Mouse (Mus musculus) lung, embryonic 15.5 days (tissue): Measurements from ENCODE around the gene 4930579F01Rik. TPM values are rescaled to one million over a fixed set of nuclear protein-coding genes. Genes with fewer than 3 reads are reported as not detected.
A peak's percentile ranks its signal among the peaks of the same experiment; 100 is the strongest.

Experiments used
- ATAC-seq: fragments of 200-750 bp; cut with Nextera tagmentation; 2 replicates; pipeline ENCODE4 v1.8.0; 2017; ENCODE audit warnings: moderate number of reproducible peaks, borderline replicate concordance; ENCODE audit not compliant: low FRiP score, low TSS enrichment; ENCODE audit errors: extremely low read depth
- H3K27ac ChIP-seq: fragments of 300-500 bp; sonication (generic); 2 replicates; pipeline ENCODE4 v1.5.1; 2015; ENCODE audit warnings: moderate library complexity, mild to moderate bottlenecking, inconsistent platforms
- H3K27me3 ChIP-seq: fragments of 300-500 bp; sonication (generic); 2 replicates; pipeline ENCODE4 v1.6.1; 2015; ENCODE audit warnings: inconsistent platforms
- H3K36me3 ChIP-seq: fragments of 300-500 bp; sonication (generic); 2 replicates; pipeline ENCODE4 v1.6.1; 2015; ENCODE audit warnings: inconsistent platforms
- H3K4me1 ChIP-seq: fragments of 300-500 bp; sonication (generic); 2 replicates; pipeline ENCODE4 v1.6.1; 2015; ENCODE audit warnings: inconsistent platforms
- H3K4me2 ChIP-seq: fragments of 300-500 bp; sonication (generic); 2 replicates; pipeline ENCODE4 v1.6.1; 2015; ENCODE audit warnings: inconsistent platforms, mild to moderate bottlenecking, moderate library complexity
- H3K4me3 ChIP-seq: fragments of 300-500 bp; sonication (generic); 2 replicates; pipeline ENCODE4 v1.5.1; 2015; ENCODE audit warnings: mild to moderate bottlenecking, inconsistent platforms
- H3K9ac ChIP-seq: fragments of 300-500 bp; sonication (generic); 2 replicates; pipeline ENCODE4 v1.6.1; 2015; ENCODE audit warnings: inconsistent platforms
- H3K9me3 ChIP-seq: fragments of 300-500 bp; sonication (generic); 2 replicates; pipeline ENCODE4 v1.6.1; 2016; ENCODE audit warnings: inconsistent platforms
- WGBS: fragments of 180-500 bp; shearing (Covaris S2); methylation state at CpG from one replicate; pipeline ENCODE4 v1.1.7; 2015; 5-methylcytosine and 5-hydroxymethylcytosine counted together
- polyA plus RNA-seq: library from polyadenylated mRNA; unstranded; fragments of >200 nt; fragmentation: Nextera tagmentation; extraction: Ambion mirVana; gene quantifications from 2 replicates; pipeline ENCODE4 v1.2.1, GENCODE M21; 2015

Gene 4930579F01Rik
- polyA plus RNA-seq, 1 experiment from 2014 or later = 0.21 TPM

DNA sequence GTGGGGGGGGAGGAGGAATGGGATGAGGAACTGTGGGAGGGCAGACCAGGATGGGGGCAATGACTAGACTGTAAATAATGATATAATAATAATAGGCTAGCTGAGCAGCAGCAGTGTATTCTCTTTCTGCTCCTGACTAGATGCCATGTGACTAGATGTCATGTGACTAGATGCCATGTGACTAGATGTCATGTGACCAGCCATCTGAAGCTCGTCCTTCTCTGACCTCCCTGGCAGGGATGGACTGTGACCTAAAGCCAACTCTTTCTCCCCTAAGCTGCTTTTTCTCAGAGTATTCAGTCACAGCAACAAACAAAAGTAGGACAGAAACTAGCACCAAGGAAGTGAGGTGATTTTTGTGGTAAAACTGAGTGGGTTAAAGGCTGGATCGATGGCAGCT, 11.6 kb downstream of the 4930579F01Rik start:
- Histone ChIP-seq H3K4me1 (no peaks in the 10 kb centered on the region), H3K27me3 (no peaks in the 10 kb centered on the region)
- ATAC-seq = no peak

DNA sequence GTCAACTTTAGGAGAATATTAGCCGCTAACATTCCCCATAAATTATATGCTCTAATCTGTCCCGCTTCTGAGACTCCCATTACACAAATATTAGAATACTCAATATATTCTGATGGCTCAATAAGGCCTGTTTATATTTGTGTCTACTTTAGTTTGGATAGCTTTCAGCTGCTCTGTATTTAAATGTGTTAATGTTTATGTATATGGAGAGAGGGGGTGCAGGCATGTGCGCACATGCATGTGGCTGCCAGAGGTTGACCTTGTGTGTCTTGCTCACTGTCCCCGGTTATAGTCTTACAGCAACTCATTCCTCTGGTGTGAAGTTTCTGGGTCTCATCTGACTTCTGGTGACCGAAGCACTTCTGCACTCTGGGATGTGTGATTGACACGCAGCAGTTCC, 18.1 kb downstream of the 4930579F01Rik start:
- no peaks in the 10 kb centered on the region for H3K9me3 ChIP-seq
- H3K4me1 ChIP-seq = peaks cover 7% of the 10 kb centered on the region; the same call in 1 of the 2 replicates
- 53% methylated on average over 6 of the region's 6 CpGs for WGBS
- no peak overlapping the region for H3K4me3 ChIP-seq
- peak; percentile 74; the same call in 1 of the 2 replicates for ATAC-seq
- H3K36me3 ChIP-seq = no peaks in the 10 kb centered on the region
- 0 out of 2 replicates have a peak overlapping the region, but pooled peaks have one; percentile 22 for H3K27ac ChIP-seq
- H3K9ac ChIP-seq = no peak overlapping the region
- H3K27me3 ChIP-seq = no peaks in the 10 kb centered on the region
- H3K4me2 ChIP-seq = no peak overlapping the region

More for the DNA sequence above, 11.6 kb downstream of the 4930579F01Rik start:
- Histone ChIP-seq H3K4me2 (no peak overlapping the region), H3K4me3 (no peak overlapping the region), H3K9ac (no peak overlapping the region), H3K36me3 (no peaks in the 10 kb centered on the region), H3K9me3 (no peaks in the 10 kb centered on the region), H3K27ac (no peak overlapping the region)
- WGBS = 83% methylated on average over 2 of the region's 2 CpGs

DNA sequence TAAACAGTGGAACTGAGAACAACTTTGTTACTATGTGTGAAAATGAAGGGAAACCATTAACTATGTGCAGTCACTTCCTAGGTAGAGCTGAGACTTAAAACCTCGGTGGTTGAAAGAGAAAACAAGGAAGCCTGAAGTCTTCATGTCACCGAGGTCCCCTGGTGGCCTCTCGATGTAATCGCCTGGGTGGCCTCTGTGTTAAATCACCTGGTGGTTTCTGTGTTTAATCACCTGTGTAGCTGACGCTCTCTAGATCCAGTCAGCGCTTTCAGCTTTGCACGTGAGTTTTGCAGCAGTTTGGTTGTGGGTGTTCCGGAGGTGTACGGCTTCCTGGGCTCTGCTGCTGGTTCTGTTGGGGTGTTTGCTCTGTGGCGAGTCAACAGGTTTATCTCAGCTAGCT, 20.3 kb downstream of the 4930579F01Rik start:
- Histone ChIP-seq H3K9ac (no peak overlapping the region), H3K36me3 (no peaks in the 10 kb centered on the region), H3K9me3 (no peaks in the 10 kb centered on the region), H3K4me1 (peaks cover 7% of the 10 kb centered on the region; the same call in 1 of the 2 replicates), H3K4me3 (no peak overlapping the region), H3K4me2 (no peak overlapping the region), H3K27ac (no peak overlapping the region), H3K27me3 (no peaks in the 10 kb centered on the region)
- ATAC-seq = no peak
- WGBS = 73% methylated on average over 10 of the region's 10 CpGs

DNA sequence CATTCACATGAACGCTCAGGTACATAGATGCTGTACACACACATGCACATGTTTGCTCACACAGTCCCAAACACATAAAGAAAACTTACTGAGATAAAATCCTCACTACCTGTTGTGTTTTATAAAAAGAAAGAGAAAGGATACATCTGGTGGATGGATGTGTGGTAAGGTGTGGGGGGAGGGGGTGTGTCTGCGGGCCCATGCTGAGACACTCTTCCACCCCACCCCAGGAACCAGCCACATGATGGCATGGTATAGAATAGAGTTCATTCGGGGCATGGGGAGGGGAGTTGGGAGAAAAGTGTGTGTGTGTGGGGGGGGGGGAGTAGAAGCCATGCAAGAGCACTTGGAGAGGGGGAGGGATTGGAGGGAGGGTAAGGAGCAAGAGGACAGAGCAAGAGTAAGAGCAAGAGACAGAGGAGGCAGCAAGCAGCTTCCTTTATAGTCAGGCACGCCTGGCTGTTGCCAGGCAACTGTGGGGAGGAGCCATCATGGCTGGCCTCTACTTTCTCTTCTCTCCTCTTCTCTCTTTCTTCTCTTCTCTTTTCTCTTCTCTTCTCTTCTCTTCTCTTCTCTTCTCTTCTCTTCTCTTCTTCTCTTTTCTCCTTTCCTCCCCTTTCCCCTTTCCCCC, 31.0 kb downstream of the 4930579F01Rik start:
- H3K27me3 ChIP-seq = no peaks in the 10 kb centered on the region
- H3K9ac ChIP-seq = no peak overlapping the region
- no peaks in the 10 kb centered on the region for H3K9me3 ChIP-seq
- H3K36me3 ChIP-seq = no peaks in the 10 kb centered on the region
- H3K4me2 ChIP-seq = no peak overlapping the region
- WGBS = 59% methylated on average over 4 of the region's 4 CpGs
- H3K4me3 ChIP-seq = no peak overlapping the region
- ATAC-seq = no peak
- no peak overlapping the region for H3K27ac ChIP-seq
- H3K4me1 ChIP-seq = no peaks in the 10 kb centered on the region

DNA sequence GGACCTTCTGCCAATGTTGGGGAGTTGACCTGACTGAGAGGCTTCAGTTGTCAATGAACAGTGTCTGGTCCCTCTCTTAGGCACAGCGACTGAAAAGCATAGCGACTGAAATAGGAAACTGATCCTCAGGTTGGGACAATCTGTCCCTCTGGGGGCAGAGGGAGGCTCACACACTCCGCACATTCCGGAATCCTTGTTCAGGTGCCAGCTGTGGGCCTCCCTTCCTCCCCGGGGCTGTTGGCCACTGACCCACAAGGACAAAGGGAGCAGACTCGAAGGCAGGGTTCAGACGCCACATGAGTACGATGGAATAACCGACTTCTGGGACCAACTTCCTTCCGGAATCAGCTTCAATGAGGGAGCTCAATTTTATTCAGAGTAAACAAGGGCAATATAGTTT, 32.0 kb downstream of the 4930579F01Rik start:
- no peaks in the 10 kb centered on the region for H3K9me3 ChIP-seq
- no peaks in the 10 kb centered on the region for H3K36me3 ChIP-seq
- no peaks in the 10 kb centered on the region for H3K27me3 ChIP-seq
- no peaks in the 10 kb centered on the region for H3K4me1 ChIP-seq
- no peak for ATAC-seq
- no peak overlapping the region for H3K27ac ChIP-seq
- H3K9ac ChIP-seq = no peak overlapping the region
- no peak overlapping the region for H3K4me2 ChIP-seq
- WGBS = 79% methylated on average over 10 of the region's 10 CpGs
- no peak overlapping the region for H3K4me3 ChIP-seq

DNA sequence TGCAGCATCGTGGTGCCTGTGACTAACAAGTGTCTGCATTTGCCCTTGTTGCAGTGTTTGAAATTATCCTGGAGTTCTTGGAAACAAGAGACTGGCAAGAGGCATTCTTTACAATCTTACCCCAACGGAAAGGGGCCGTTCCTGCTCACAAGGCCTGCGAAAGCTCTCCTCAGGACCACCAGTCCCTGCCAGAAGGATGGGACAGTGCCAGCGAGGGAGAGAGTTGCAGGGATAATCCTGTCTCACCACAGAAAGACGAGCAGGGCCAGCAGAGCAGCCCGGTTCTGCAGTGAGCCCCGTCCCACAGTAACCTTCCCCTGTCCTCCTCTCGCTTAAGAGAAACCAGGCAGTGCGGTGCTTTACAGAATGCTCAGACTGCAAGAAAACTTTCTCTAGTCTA, 37.0 kb downstream of the 4930579F01Rik start:
- Histone ChIP-seq H3K9ac (no peak overlapping the region), H3K4me3 (no peak overlapping the region), H3K36me3 (peaks cover 10% of the 10 kb centered on the region), H3K9me3 (no peaks in the 10 kb centered on the region), H3K4me1 (no peaks in the 10 kb centered on the region), H3K27me3 (no peaks in the 10 kb centered on the region), H3K27ac (no peak overlapping the region), H3K4me2 (no peak overlapping the region)
- ATAC-seq = no peak
- 78% methylated on average over 10 of the region's 10 CpGs for WGBS

DNA sequence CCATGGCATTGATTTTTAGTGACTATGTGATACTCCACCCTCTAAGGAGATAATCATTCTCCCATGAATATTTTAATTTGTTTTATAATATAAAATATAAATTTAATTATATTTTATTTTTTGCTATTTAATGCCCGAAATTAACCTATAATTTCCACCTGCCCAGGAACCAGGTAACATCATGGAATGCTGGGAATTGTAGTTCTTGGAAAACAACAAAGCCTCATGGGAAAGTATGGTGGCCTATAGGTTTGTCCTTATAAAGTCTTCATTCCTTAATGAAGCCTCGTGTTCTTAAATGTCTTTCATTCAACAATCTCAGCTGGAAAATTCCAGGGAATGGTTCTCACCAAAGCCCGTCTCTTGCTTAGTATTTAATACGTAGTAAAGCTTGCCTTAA, 38.6 kb downstream of the 4930579F01Rik start:
- 90% methylated on average over 4 of the region's 4 CpGs for WGBS
- H3K4me1 ChIP-seq = no peaks in the 10 kb centered on the region
- no peak overlapping the region for H3K27ac ChIP-seq
- H3K9me3 ChIP-seq = no peaks in the 10 kb centered on the region
- H3K36me3 ChIP-seq = peaks cover 10% of the 10 kb centered on the region
- no peak overlapping the region for H3K4me2 ChIP-seq
- no peaks in the 10 kb centered on the region for H3K27me3 ChIP-seq
- ATAC-seq = no peak
- no peak overlapping the region for H3K4me3 ChIP-seq
- no peak overlapping the region for H3K9ac ChIP-seq

DNA sequence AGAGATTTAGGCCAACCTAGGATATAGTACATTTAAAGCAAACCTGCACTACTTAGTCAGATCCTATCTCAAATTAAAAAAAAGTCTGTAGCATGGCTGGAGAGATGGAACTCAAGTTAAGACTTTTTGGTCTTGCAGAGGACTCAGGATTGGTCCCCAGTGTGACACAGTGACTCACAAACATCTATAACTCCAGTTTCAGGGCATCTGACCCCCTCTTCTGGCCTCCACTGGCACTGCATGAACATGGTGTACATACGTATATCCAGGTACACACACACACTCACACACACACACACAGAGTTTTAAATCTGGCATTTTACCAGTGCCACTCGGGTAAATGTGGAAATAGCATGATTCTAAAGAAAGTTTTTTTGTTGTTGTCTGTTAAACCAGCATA, 44.8 kb downstream of the 4930579F01Rik start:
- no peaks in the 10 kb centered on the region for H3K27me3 ChIP-seq
- no peaks in the 10 kb centered on the region for H3K9me3 ChIP-seq
- no peak overlapping the region for H3K4me3 ChIP-seq
- H3K4me1 ChIP-seq = no peaks in the 10 kb centered on the region
- no peak overlapping the region for H3K27ac ChIP-seq
- 93% methylated on average over 2 of the region's 2 CpGs for WGBS
- no peak overlapping the region for H3K4me2 ChIP-seq
- H3K36me3 ChIP-seq = peaks cover 21% of the 10 kb centered on the region
- no peak overlapping the region for H3K9ac ChIP-seq
- ATAC-seq = no peak

DNA sequence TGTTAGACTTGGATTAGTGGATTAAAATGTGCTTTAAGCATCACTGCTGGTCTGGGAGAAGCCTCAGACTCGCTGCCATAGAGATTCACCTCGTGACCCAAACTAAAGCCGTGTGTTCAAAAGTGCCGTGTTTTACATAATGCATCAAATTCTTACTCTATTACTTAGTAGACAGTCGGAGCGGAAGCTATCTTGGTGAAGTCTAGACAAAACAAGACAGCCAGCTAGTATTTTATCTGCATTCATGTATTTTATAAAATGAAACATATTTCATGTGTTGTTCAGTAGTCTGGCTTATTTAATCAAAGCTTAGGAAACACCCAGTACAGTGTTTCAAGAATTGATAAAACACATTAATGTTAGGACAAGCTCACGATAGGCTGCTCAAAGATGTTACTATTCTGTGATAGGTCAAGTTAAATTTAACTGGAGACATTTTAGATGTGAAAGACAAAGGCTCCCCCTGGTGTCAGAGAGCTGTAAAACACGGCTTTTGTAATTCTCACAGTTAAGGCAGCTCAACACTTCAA, 48.9 kb downstream of the 4930579F01Rik start, which contains the start of gene Mttp:
TSS of gene Mttp (minus strand) at position 327 of the 530 bp plus-strand sequence.
- under 1% methylated on average over 8 of the region's 8 CpGs for WGBS
- Histone ChIP-seq H3K9me3 (no peaks in the 10 kb centered on the region), H3K27me3 (no peaks in the 10 kb centered on the region), H3K36me3 (peaks cover 9% of the 10 kb centered on the region; the same call in 1 of the 2 replicates), H3K27ac (peak within 1 kb of the TSS; percentile 100), H3K4me1 (peaks cover 3% of the 10 kb centered on the region; the same call in 1 of the 2 replicates), H3K4me2 (peak within 1 kb of the TSS; percentile 77), H3K4me3 (peak within 1 kb of the TSS; percentile 84), H3K9ac (peak within 1 kb of the TSS; percentile 81)
- peak; percentile 16; the same call in 1 of the 2 replicates for ATAC-seq

DNA sequence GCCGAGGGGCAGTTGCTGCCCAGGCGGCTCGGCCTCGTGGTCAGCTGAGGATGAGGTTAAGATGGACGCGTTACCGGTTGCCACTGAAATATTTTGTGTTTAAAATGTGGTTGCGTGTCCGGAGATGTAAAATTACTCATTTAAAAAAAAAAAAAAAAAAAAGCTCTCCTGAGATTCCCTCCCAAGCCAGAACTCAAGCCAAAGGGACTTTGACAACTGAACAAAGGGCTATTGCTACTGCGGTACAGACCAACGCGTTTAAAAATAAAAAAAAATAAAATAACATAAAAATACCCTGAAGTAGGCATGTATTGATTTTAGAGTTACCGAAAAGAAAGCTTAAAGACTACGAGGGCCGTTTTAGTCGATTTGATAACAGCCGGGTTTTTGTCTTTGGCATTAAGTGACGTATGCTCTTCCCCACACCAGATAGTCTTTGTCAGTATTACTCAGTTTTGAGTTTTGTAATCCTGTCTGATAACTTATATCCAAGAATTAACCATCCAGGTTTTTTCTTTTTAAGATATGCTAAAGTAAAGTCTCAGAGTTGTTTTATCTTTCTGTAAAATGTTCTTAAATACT, 49.5 kb downstream of the 4930579F01Rik start:
- Histone ChIP-seq H3K4me1 (peaks cover 3% of the 10 kb centered on the region; the same call in 1 of the 2 replicates), H3K9me3 (no peaks in the 10 kb centered on the region), H3K9ac (peak overlapping the region; percentile 81), H3K27ac (peak overlapping the region; percentile 100), H3K36me3 (peaks cover 6% of the 10 kb centered on the region; the same call in 1 of the 2 replicates), H3K4me2 (peak overlapping the region; percentile 77), H3K27me3 (no peaks in the 10 kb centered on the region), H3K4me3 (peak overlapping the region; percentile 84)
- WGBS = under 1% methylated on average over 18 of the region's 18 CpGs
- ATAC-seq = no peak

DNA sequence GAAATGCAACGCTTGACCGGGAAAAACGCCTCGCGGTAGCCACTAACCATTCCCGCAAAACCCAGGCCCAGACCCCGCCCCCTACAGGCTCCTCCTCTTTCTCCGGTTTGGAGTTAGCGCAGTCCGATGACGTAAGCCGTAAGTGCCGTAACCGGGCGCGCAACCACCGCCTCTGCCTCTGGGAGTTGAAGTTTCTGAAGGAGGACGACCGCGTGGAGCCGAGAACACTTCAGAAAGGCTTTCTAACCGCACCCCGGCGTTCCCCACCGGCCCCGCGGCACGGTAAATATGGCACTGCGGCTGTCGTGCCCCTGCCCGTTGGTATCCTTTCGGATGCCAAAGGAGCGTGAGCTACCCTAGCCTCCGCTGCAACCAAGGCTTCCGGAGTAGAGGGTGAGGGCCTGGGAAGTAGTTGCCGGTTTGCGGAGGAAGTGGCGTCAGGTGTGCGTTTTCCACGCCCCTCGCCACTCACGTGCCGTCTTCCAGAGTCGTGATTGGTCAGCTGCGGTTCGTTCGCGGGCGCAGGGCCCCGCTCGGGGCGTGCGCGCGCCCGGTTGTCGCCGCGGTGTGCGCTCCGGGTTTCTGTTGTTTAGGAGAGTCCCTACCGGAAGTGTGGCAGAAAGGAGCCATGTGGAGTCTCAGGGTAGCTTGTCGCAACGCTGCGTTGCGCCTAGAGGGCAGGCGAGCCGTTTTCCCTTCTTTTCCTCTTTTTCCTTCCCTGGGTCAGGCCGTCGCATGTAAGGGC, 50.1 kb downstream of the 4930579F01Rik start, which contains the start of gene Trmt10a:
TSS of gene Trmt10a (plus strand) at position 134 of the 745 bp plus-strand sequence.
- H3K27me3 ChIP-seq = no peaks in the 10 kb centered on the region
- under 1% methylated on average over 70 of the region's 70 CpGs for WGBS
- ATAC-seq = peak; percentile 99

More for the DNA sequence above, 50.1 kb downstream of the 4930579F01Rik start, which contains the start of gene Trmt10a:
- Histone ChIP-seq H3K9ac (peak within 1 kb of the TSS; percentile 81), H3K4me3 (peak within 1 kb of the TSS; percentile 84), H3K36me3 (no peaks in the 10 kb centered on the region), H3K4me1 (peaks cover 3% of the 10 kb centered on the region; the same call in 1 of the 2 replicates), H3K9me3 (no peaks in the 10 kb centered on the region), H3K27ac (peak within 1 kb of the TSS; percentile 100), H3K4me2 (peak within 1 kb of the TSS; percentile 77)
